Mouse (Mus musculus): Measurements from ENCODE around the gene Tacc2.

- TF ChIP-seq CTCF (IDR thresholded peaks at IDR 0.05; ENCODE audit: low read depth, low read length) (no peak), POLR2A (IDR thresholded peaks at IDR 0.05; ENCODE audit: insufficient read depth, low read length) (no peak)
Observed at GRCm38 (mm10) chr7:130560933-130561332, 16.3 kb upstream of the Tacc2 start.

Data from ES-Bruce4 (cell line).